Mouse (Mus musculus): ENCODE data around the gene Nkiras2.

DNA sequence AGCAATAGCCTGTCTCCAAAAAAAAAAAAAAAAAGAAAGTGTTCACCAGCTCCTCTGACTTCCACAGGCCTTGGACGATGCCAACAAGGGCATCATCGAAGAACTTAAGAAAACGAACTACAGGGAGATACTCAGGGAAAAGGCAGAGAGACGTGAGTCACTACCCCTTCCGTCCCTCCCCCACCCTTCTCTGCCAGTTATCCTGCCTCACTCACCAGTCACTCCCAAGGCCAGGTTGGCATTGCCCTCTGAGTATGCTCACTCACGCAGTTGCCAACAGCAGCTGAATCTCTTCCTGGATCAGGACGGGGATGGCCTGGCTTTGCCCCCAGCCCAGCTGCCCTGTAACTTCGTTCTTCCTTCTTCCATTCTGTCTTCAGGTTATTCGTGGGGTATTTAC lies 49.3 kb upstream of the Nkiras2 start:
- TF ChIP-seq POLR2A (IDR thresholded peaks at IDR 0.05; ENCODE audit: borderline replicate concordance, extremely low read depth, insufficient read depth, insufficient read length, poor library complexity, severe bottlenecking), result no peak
- no peak for TF ChIP-seq CTCF (IDR thresholded peaks at IDR 0.05; ENCODE audit: borderline replicate concordance, extremely low read depth, insufficient read depth, insufficient read length)
